Mouse (Mus musculus) retina, postnatal 7 days (tissue): ENCODE data around the gene Glrx5.

Source experiments
- DNase-seq: peaks from one replicate; pipeline ENCODE4 v3.0.0-alpha.2; 2012; ENCODE audit warnings: low read depth, low spot score

The Glrx5 gene

GRCm38 (mm10) chr12:105032147-105032831 lies at the start of gene Glrx5:
Gene Glrx5, plus strand, starts transcription at chr12:105032688.
- DNase-seq = peak; percentile 99

- DNase-seq = no peak
Measured at GRCm38 (mm10) chr12:104983476-104983875, 49.0 kb upstream of the Glrx5 start.

- DNase-seq = no peak
Measured at GRCm38 (mm10) chr12:104985088-104985487, 47.4 kb upstream of the Glrx5 start.

- no peak for DNase-seq
Measured at GRCm38 (mm10) chr12:104986001-104986400, 46.5 kb upstream of the Glrx5 start.

- no peak for DNase-seq
Measured at GRCm38 (mm10) chr12:104986781-104987180, 45.7 kb upstream of the Glrx5 start.

- no peak for DNase-seq
Measured at GRCm38 (mm10) chr12:104987936-104988335, 44.6 kb upstream of the Glrx5 start.

GRCm38 (mm10) chr12:104990741-104991454 lies 41.6 kb upstream of the Glrx5 start:
- DNase-seq = no peak

GRCm38 (mm10) chr12:104992123-104992741 lies 40.3 kb upstream of the Glrx5 start:
- DNase-seq = no peak

GRCm38 (mm10) chr12:104992838-104993237 lies 39.6 kb upstream of the Glrx5 start:
- DNase-seq = no peak

- DNase-seq = no peak
Measured at GRCm38 (mm10) chr12:104995259-104995876, 37.1 kb upstream of the Glrx5 start.

- no peak for DNase-seq
Measured at GRCm38 (mm10) chr12:104996012-104996728, 36.3 kb upstream of the Glrx5 start.

- no peak for DNase-seq
Measured at GRCm38 (mm10) chr12:104997159-104997558, 35.3 kb upstream of the Glrx5 start.

GRCm38 (mm10) chr12:104997641-104998293 lies 34.7 kb upstream of the Glrx5 start:
- no peak for DNase-seq

- no peak for DNase-seq
Measured at GRCm38 (mm10) chr12:104998541-104998940, 33.9 kb upstream of the Glrx5 start.

GRCm38 (mm10) chr12:104999171-104999570 lies 33.3 kb upstream of the Glrx5 start:
- DNase-seq = no peak

- no peak for DNase-seq
Measured at GRCm38 (mm10) chr12:105000487-105001283, 31.8 kb upstream of the Glrx5 start.

- DNase-seq = no peak
Measured at GRCm38 (mm10) chr12:105001317-105001716, 31.2 kb upstream of the Glrx5 start.

- no peak for DNase-seq
Measured at GRCm38 (mm10) chr12:105002340-105003132, 30.0 kb upstream of the Glrx5 start.

- no peak for DNase-seq
Measured at GRCm38 (mm10) chr12:105003158-105003557, 29.3 kb upstream of the Glrx5 start.
